Mouse (Mus musculus) liver, adult 2 months (tissue): ENCODE data around the gene Fam160a1.

ENCODE experiments used
- CTCF ChIP-seq: fragments of 200-500 bp; IDR thresholded peaks from 2 replicates; pipeline ENCODE4 v1.5.1; 2011; ENCODE audit warnings: low read depth, low read length, control low read depth
- POLR2A ChIP-seq: fragments of 200-500 bp; IDR thresholded peaks from 2 replicates; pipeline ENCODE4 v1.6.1; 2011; ENCODE audit warnings: low read length, control low read depth; ENCODE audit not compliant: insufficient read depth; ENCODE audit errors: extremely low read depth

GRCm38 (mm10) chr3:85764937-85765337 is 52.2 kb downstream of the Fam160a1 start:
- TF ChIP-seq CTCF (no peak), POLR2A (no peak)
